Mouse (Mus musculus): ENCODE data around the gene Pbx1.

DNA sequence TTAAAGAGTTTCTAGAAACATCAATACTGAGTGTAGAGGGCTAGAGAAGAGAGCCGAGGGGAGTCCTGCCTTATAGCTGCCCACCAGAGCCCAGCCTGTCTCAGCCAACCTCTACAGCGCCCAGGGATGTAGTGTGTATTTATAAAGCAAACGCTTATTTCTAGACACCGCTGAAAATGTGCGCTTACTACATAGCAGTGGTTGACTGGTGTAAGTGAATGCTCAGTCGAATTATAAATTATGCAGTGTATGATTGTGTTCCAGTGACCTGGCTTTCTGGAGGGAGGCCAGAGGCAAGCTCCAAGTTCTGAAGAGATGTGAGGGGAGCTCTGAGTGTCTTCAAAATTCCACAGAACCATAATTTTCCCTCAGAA is 352.7 kb downstream of the Pbx1 start:
- no peak for TF ChIP-seq CTCF (IDR thresholded peaks at IDR 0.05; ENCODE audit: extremely low read depth, insufficient read length, insufficient replicate concordance, low read depth, low read length)
- no peak for TF ChIP-seq POLR2A (IDR thresholded peaks at IDR 0.05; ENCODE audit: low read depth, low read length)

Measured in small intestine, adult 2 months (tissue).